Mouse (Mus musculus) liver, embryonic 16.5 days (tissue): ENCODE data around the gene Plekhm3. TPM values are rescaled to one million over a fixed set of nuclear protein-coding genes. Genes with fewer than 3 reads are reported as not detected.
A peak's percentile ranks its signal among the peaks of the same experiment; 100 is the strongest.
"Not testable (repeated sequence)": the region's sequence is repeated elsewhere in the genome, so short reads cannot be mapped to it uniquely, and the experiment has no call there.

Experiments used
- ATAC-seq: fragments of 200-750 bp; cut with Nextera tagmentation; 2 replicates; pipeline ENCODE4 v1.8.0; 2017; ENCODE audit warnings: low read depth, mild to moderate bottlenecking, moderate number of reproducible peaks, moderate library complexity
- H3K27ac ChIP-seq: fragments of 300-500 bp; sonication (generic); 2 replicates; pipeline ENCODE4 v1.5.1; 2014; ENCODE audit warnings: mild to moderate bottlenecking, low read length
- H3K27me3 ChIP-seq: fragments of 300-500 bp; sonication (generic); 2 replicates; pipeline ENCODE4 v1.6.1; 2014; ENCODE audit warnings: low read depth, low read length, mixed read lengths; ENCODE audit not compliant: control insufficient read depth, insufficient read depth
- H3K36me3 ChIP-seq: fragments of 300-500 bp; sonication (generic); 2 replicates; pipeline ENCODE4 v1.6.1; 2014; ENCODE audit warnings: mild to moderate bottlenecking; ENCODE audit not compliant: control insufficient read depth, insufficient read depth
- H3K4me1 ChIP-seq: fragments of 300-500 bp; sonication (generic); 2 replicates; pipeline ENCODE4 v1.6.1; 2014; ENCODE audit warnings: low read depth, low read length, mixed read lengths; ENCODE audit not compliant: control insufficient read depth
- H3K4me2 ChIP-seq: fragments of 300-500 bp; sonication (generic); 2 replicates; pipeline ENCODE4 v1.6.1; 2014; ENCODE audit warnings: low read depth, low read length, mixed read lengths
- H3K4me3 ChIP-seq: fragments of 300-500 bp; sonication (generic); 2 replicates; pipeline ENCODE4 v1.5.1; 2014; ENCODE audit warnings: low read depth, mild to moderate bottlenecking, low read length
- H3K9ac ChIP-seq: fragments of 300-500 bp; sonication (generic); 2 replicates; pipeline ENCODE4 v1.6.1; 2014; ENCODE audit warnings: low read depth, low read length
- H3K9me3 ChIP-seq: fragments of 300-500 bp; sonication (generic); replicated peaks from 2 replicates; pipeline ENCODE4 v1.6.1; 2016; ENCODE audit warnings: low read length; ENCODE audit not compliant: control insufficient read depth
- WGBS: fragments of 180-500 bp; shearing (Covaris S2); extraction: QIAGEN DNeasy Blood & Tissue Kit; methylation state at CpG from one replicate; pipeline ENCODE4 v1.1.7; 2014; ENCODE audit not compliant: insufficient replicate concordance; 5-methylcytosine and 5-hydroxymethylcytosine counted together
- polyA plus RNA-seq: library from polyadenylated mRNA; unstranded; fragments of >200 nt; fragmentation: Nextera tagmentation; extraction: Ambion mirVana; gene quantifications from 2 replicates; pipeline ENCODE4 v1.2.1, GENCODE M21; 2015

The Plekhm3 gene
- polyA plus RNA-seq, 1 experiment from 2014 or later, result 2.5 TPM

- no peak overlapping the region for H3K27ac ChIP-seq
- H3K36me3 ChIP-seq, result no peaks in the 10 kb centered on the region
- H3K4me1 ChIP-seq, result no peaks in the 10 kb centered on the region
- ATAC-seq, result no peak
- H3K4me3 ChIP-seq, result no peak overlapping the region
- 47% methylated on average over 5 of the region's 5 CpGs for WGBS
- no peak overlapping the region for H3K4me2 ChIP-seq
- H3K9me3 ChIP-seq, result no peaks in the 10 kb centered on the region
- H3K27me3 ChIP-seq, result no peaks in the 10 kb centered on the region
- H3K9ac ChIP-seq, result no peak overlapping the region
Measured at GRCm38 (mm10) chr1:64970685-64971084, 14.1 kb upstream of the Plekhm3 start.

GRCm38 (mm10) chr1:64957021-64957489 lies 431 bp upstream of the Plekhm3 start:
- H3K4me3 ChIP-seq, result peak overlapping the region; percentile 85
- H3K27ac ChIP-seq, result no peak overlapping the region
- no peak overlapping the region for H3K9ac ChIP-seq

DNA sequence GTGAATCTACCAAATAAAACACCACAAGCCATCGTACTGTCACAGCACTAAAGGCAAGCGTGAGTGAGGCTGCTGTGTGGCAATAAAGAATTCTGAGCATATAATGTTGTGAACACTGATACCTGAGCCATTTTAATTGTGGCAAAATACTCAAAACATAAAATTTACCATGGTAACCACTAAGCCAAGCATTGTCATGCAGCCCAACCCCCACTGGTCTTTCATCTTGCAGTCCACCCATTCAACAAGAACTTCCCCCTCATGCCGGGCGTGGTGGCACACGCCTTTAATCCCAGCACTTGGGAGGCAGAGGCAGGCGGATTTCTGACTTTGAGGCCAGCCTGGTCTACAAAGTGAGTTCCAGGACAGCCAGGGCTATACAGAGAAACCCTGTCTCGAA lies 1.8 kb downstream of the Plekhm3 start:
- not testable (repeated sequence) for H3K27me3 ChIP-seq, H3K4me2 ChIP-seq, ATAC-seq, H3K36me3 ChIP-seq, H3K9me3 ChIP-seq, H3K4me3 ChIP-seq, H3K9ac ChIP-seq, H3K27ac ChIP-seq, H3K4me1 ChIP-seq
- 75% methylated on average over 7 of the region's 7 CpGs for WGBS

More at GRCm38 (mm10) chr1:64957021-64957489, 431 bp upstream of the Plekhm3 start:
- Histone ChIP-seq H3K4me2 (peak overlapping the region; percentile 68), H3K36me3 (no peaks in the 10 kb centered on the region), H3K4me1 (peaks cover 4% of the 10 kb centered on the region; the same call in 1 of the 2 replicates), H3K27me3 (no peaks in the 10 kb centered on the region), H3K9me3 (no peaks in the 10 kb centered on the region)
- 56% methylated on average over 8 of the region's 8 CpGs for WGBS
- no peak for ATAC-seq

GRCm38 (mm10) chr1:64950271-64950670 lies 6.4 kb downstream of the Plekhm3 start:
- Histone ChIP-seq H3K4me1 (no peaks in the 10 kb centered on the region), H3K4me2 (no peak overlapping the region), H3K36me3 (no peaks in the 10 kb centered on the region), H3K9me3 (no peaks in the 10 kb centered on the region), H3K27ac (no peak overlapping the region), H3K27me3 (no peaks in the 10 kb centered on the region), H3K4me3 (no peak overlapping the region), H3K9ac (no peak overlapping the region)
- no peak for ATAC-seq
- 79% methylated on average over 3 of the region's 3 CpGs for WGBS

- no peak for ATAC-seq
Measured at GRCm38 (mm10) chr1:64949377-64949776, 7.2 kb downstream of the Plekhm3 start.

DNA sequence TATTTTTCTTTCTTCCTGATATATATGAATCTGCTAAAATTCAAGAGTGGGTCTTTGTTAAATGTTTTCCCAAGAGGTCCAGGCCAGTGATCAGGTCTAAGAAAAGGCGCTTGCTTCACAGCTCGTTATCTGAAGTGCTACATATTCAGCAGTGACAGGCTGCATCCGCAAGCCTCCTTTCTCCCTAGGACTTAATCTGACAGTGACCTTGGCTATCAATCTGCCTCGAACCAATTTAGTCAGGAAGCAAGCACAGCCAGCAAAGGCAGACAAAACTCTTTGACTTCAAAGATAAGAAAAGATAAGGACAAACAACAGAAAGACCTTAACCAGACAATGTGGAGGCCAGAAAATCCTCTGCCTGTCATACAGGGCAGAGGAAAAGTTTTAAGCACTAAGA lies 10.5 kb downstream of the Plekhm3 start:
- Histone ChIP-seq H3K9me3 (no peaks in the 10 kb centered on the region), H3K27me3 (no peaks in the 10 kb centered on the region), H3K9ac (no peak overlapping the region), H3K4me3 (no peak overlapping the region), H3K4me1 (no peaks in the 10 kb centered on the region), H3K4me2 (no peak overlapping the region), H3K36me3 (no peaks in the 10 kb centered on the region), H3K27ac (no peak overlapping the region)
- ATAC-seq, result no peak
- 15% methylated on average over 4 of the region's 4 CpGs for WGBS

More at GRCm38 (mm10) chr1:64949377-64949776, 7.2 kb downstream of the Plekhm3 start:
- Histone ChIP-seq H3K9ac (no peak overlapping the region), H3K4me1 (no peaks in the 10 kb centered on the region), H3K27me3 (no peaks in the 10 kb centered on the region), H3K36me3 (no peaks in the 10 kb centered on the region), H3K4me2 (no peak overlapping the region), H3K4me3 (no peak overlapping the region), H3K27ac (no peak overlapping the region), H3K9me3 (no peaks in the 10 kb centered on the region)
- 17% methylated on average over 8 of the region's 8 CpGs for WGBS

- Histone ChIP-seq H3K4me3 (no peak overlapping the region), H3K9me3 (no peaks in the 10 kb centered on the region), H3K27ac (no peak overlapping the region), H3K4me1 (no peaks in the 10 kb centered on the region), H3K9ac (no peak overlapping the region), H3K36me3 (no peaks in the 10 kb centered on the region), H3K4me2 (no peak overlapping the region), H3K27me3 (no peaks in the 10 kb centered on the region)
- 60% methylated on average over 9 of the region's 9 CpGs for WGBS
- ATAC-seq, result no peak
Measured at GRCm38 (mm10) chr1:64945214-64945785, 11.3 kb downstream of the Plekhm3 start.

GRCm38 (mm10) chr1:64944746-64945145 lies 11.9 kb downstream of the Plekhm3 start:
- no peaks in the 10 kb centered on the region for H3K4me1 ChIP-seq
- no peak overlapping the region for H3K27ac ChIP-seq
- no peak overlapping the region for H3K4me2 ChIP-seq
- no peak for ATAC-seq
- no peaks in the 10 kb centered on the region for H3K9me3 ChIP-seq
- no peaks in the 10 kb centered on the region for H3K27me3 ChIP-seq
- no peak overlapping the region for H3K9ac ChIP-seq
- no peak overlapping the region for H3K4me3 ChIP-seq
- H3K36me3 ChIP-seq, result no peaks in the 10 kb centered on the region
- WGBS, result 55% methylated on average over 2 of the region's 2 CpGs

GRCm38 (mm10) chr1:64942006-64942755 lies 14.4 kb downstream of the Plekhm3 start:
- Histone ChIP-seq H3K36me3 (no peaks in the 10 kb centered on the region), H3K9me3 (no peaks in the 10 kb centered on the region), H3K27ac (no peak overlapping the region), H3K4me3 (no peak overlapping the region), H3K9ac (no peak overlapping the region), H3K4me1 (no peaks in the 10 kb centered on the region), H3K4me2 (no peak overlapping the region), H3K27me3 (no peaks in the 10 kb centered on the region)
- 44% methylated on average over 4 of the region's 4 CpGs for WGBS
- no peak for ATAC-seq
